Mouse (Mus musculus) embryo, embryonic 10.5 days (tissue): ENCODE results near the gene Hnrnpm.
"Not testable (repeated sequence)": the region's sequence is repeated elsewhere in the genome, so short reads cannot be mapped to it uniquely, and the experiment has no call there.

Experiments used
- DNase-seq: peaks from one replicate; pipeline ENCODE4 v3.0.0-alpha.2; 2015; ENCODE audit warnings: low spot score

Gene Hnrnpm

GRCm38 (mm10) chr17:33686760-33687159 is at the start of gene Hnrnpm:
Gene Hnrnpm, minus strand, starts transcription at chr17:33686860.
- DNase-seq = no peak

- DNase-seq = not testable (repeated sequence)
Measured at GRCm38 (mm10) chr17:33733526-33733925, 46.9 kb upstream of the Hnrnpm start.

GRCm38 (mm10) chr17:33732556-33733083 is 46.0 kb upstream of the Hnrnpm start:
- not testable (repeated sequence) for DNase-seq

- DNase-seq = no peak
Measured at GRCm38 (mm10) chr17:33729215-33729614, 42.6 kb upstream of the Hnrnpm start.

- no peak for DNase-seq
Measured at GRCm38 (mm10) chr17:33728396-33728795, 41.7 kb upstream of the Hnrnpm start.

- DNase-seq = no peak
Measured at GRCm38 (mm10) chr17:33719736-33720378, 33.2 kb upstream of the Hnrnpm start.

GRCm38 (mm10) chr17:33718944-33719725 is 32.5 kb upstream of the Hnrnpm start:
- DNase-seq = peak; percentile 11

- peak; percentile 98 for DNase-seq
Measured at GRCm38 (mm10) chr17:33718384-33718881, 31.8 kb upstream of the Hnrnpm start, which contains the start of gene March2. Gene March2, minus strand, starts transcription at chr17:33718670.

- DNase-seq = no peak
Measured at GRCm38 (mm10) chr17:33717982-33718381, 31.3 kb upstream of the Hnrnpm start.

GRCm38 (mm10) chr17:33717246-33717645 is 30.6 kb upstream of the Hnrnpm start:
- no peak for DNase-seq

- DNase-seq = no peak
Measured at GRCm38 (mm10) chr17:33714779-33715178, 28.1 kb upstream of the Hnrnpm start.

GRCm38 (mm10) chr17:33713271-33713670 is 26.6 kb upstream of the Hnrnpm start:
- peak; percentile 4 for DNase-seq

- no peak for DNase-seq
Measured at GRCm38 (mm10) chr17:33709834-33710233, 23.2 kb upstream of the Hnrnpm start.

GRCm38 (mm10) chr17:33703091-33703490 is 16.4 kb upstream of the Hnrnpm start:
- DNase-seq = no peak

GRCm38 (mm10) chr17:33702178-33702577 is 15.5 kb upstream of the Hnrnpm start:
- no peak for DNase-seq

GRCm38 (mm10) chr17:33695471-33695870 is 8.8 kb upstream of the Hnrnpm start:
- DNase-seq = no peak

- DNase-seq = peak; percentile 97
Measured at GRCm38 (mm10) chr17:33685249-33685653, 1.4 kb downstream of the Hnrnpm start.

- peak; percentile 81 for DNase-seq
Measured at GRCm38 (mm10) chr17:33684671-33685231, 1.9 kb downstream of the Hnrnpm start.

GRCm38 (mm10) chr17:33681767-33682166 is 4.9 kb downstream of the Hnrnpm start:
- no peak for DNase-seq

GRCm38 (mm10) chr17:33678771-33679170 is 7.9 kb downstream of the Hnrnpm start:
- DNase-seq = no peak

- DNase-seq = no peak
Measured at GRCm38 (mm10) chr17:33676086-33676485, 10.6 kb downstream of the Hnrnpm start.

- DNase-seq = no peak
Measured at GRCm38 (mm10) chr17:33675452-33675851, 11.2 kb downstream of the Hnrnpm start.

- no peak for DNase-seq
Measured at GRCm38 (mm10) chr17:33673837-33674236, 12.8 kb downstream of the Hnrnpm start.
